Mouse (Mus musculus) C2C12 (cell line): Measurements from ENCODE around the gene Tnk1.

Experiments
- CEBPB ChIP-seq: IDR thresholded peaks from one replicate; pipeline ENCODE4 v1.6.1; 2011; ENCODE audit warnings: low read depth, mild to moderate bottlenecking, control low read depth, moderate library complexity
- CTCF ChIP-seq: IDR thresholded peaks from one replicate; pipeline ENCODE4 v1.5.1; 2011; ENCODE audit not compliant: control insufficient read depth, insufficient read depth, insufficient read length
- FOSL1 ChIP-seq: IDR thresholded peaks from one replicate; pipeline ENCODE4 v1.8.0; 2011; ENCODE audit warnings: mild to moderate bottlenecking, low read length; ENCODE audit not compliant: poor library complexity, insufficient read depth, severe bottlenecking
- MAX ChIP-seq: IDR thresholded peaks from one replicate; pipeline ENCODE4 v1.6.1; 2011; ENCODE audit warnings: mild to moderate bottlenecking, control low read depth
- MYOD1 ChIP-seq: IDR thresholded peaks from one replicate; pipeline ENCODE4 v1.6.1; 2011; ENCODE audit warnings: low read depth; ENCODE audit not compliant: control insufficient read depth, insufficient read length
- MYOG ChIP-seq: IDR thresholded peaks from one replicate; pipeline ENCODE4 v1.6.1; 2011; ENCODE audit not compliant: control insufficient read depth, insufficient read length; ENCODE audit errors: extremely low read depth
- USF1 ChIP-seq: IDR thresholded peaks from one replicate; pipeline ENCODE4 v1.6.1; 2011; ENCODE audit warnings: low read depth, mild to moderate bottlenecking, control low read depth, moderate library complexity

DNA sequence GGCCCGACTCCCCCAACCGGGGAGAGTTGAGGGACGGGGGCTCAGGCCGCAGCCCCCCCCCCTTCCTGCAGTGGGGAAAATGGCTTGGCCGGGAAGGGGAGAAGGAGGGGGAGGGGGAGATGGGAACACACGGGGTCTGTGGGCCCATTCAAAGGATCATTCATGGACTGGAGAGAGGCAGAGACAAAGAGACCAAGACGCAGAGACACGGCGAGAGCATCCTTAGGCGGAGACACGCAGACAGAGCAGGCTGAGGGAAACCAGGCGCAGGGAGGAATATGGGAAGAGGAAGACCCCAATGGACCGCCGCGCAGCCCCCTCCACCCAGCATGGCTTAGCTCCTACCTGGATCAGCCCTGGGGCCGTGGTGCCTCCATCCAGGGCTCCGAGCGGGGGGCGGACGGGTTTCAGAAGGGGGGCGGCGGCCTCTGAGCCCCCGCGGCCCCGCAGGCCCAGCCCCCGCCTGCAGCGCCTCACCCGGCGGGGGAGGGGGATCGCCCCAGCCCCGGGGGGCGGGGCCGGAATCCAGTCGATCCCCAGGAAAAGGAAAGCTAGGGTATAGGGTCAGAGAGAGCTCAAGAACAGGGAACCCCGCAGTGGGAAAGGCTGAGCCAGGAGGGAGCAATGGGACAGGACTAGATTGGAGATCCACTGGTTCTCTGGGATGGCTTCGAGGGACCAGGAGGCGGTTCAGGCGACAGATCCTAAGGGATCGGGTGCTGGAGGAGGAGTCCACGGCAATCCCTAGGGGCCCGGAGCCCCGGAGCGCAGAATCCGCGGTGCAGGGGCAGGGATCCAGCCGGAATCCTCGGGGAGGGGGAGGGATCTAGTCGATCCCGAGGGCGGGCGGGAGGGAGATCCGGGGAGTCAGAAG lies 21.6 kb downstream of the Tnk1 start:
- TF ChIP-seq CTCF (no peak), MYOG (no peak), CEBPB (no peak), USF1 (no peak), FOSL1 (no peak), MAX (no peak), MYOD1 (no peak)
